In the genomic region with DNA sequence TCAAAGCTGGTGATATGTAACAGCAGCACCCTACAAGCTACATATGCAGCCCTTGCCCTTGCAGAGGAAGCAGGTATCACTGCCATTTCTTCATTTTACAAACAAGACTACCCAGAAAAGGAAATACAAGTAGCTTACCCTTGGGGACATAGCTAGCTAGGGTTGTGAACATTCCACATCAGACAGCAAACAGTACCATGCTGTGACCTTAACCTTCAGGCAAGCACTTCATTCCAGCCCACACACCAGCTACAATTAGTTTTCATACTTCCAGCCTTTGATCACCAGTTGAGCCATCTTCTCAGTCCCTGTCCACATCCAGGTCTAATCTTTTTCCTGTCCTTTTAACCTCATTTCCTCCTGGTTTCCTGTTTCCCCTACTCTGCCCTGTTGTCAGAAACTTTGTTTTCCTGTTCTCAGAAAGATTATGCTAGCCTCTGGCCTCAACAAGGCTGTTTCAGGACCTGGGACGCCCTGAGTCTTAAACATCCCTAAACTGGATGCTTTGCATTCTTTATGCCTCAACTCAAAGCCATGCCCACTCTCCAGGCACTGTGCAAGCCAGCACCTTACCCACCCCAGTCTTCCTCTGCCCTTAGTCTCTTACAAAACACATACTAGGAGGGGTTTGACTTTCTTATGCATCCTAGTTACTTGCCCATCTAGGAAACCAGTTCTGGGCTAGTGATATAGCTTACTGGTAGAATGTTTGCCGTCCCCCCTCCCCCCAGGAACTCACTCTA, we compare ENCODE assay signal across 18 mouse cellular contexts. TPM values are rescaled to one million over a fixed set of nuclear protein-coding genes. Genes with fewer than 3 reads are reported as not detected.
A peak's percentile ranks its signal among the peaks of the same experiment; 100 is the strongest.
DNase-seq lines count a peak whose midpoint lies in the region; ATAC-seq lines count a peak whose summit lies in the region.
"Had no signal": no experiment of that assay in that cellular context is flagged by ENCODE, and none has a peak within 500 bp of the region (broad histone marks: within the 10 kb centered on the region; RNA-seq: fewer than 3 reads in every experiment).

No protein-coding gene starts in this region.

- no peak overlapping the region for H3K4me2 ChIP-seq in lung, embryonic 16.5 days (ENCODE audit: low read depth, low read length)
- H3K4me2 ChIP-seq: limb, embryonic 15.5 days; liver, embryonic 15.5 days had no signal

- H3K27ac ChIP-seq in heart, embryonic 10.5 days: peak overlapping the region; percentile 25; the same call in 1 of the 2 replicates
- H3K27ac ChIP-seq in lung, embryonic 16.5 days (ENCODE audit: low read length): peak overlapping the region; percentile 11; the same call in 1 of the 2 replicates
- peak overlapping the region; percentile 20; the same call in 1 of the 2 replicates for H3K27ac ChIP-seq in embryonic facial prominence, embryonic 10.5 days (replicated peaks)
- H3K27ac ChIP-seq: kidney, postnatal 0 days; layer of hippocampus, adult 2 months; limb, embryonic 15.5 days; liver, embryonic 15.5 days had no signal

- no peaks in the 10 kb centered on the region for H3K36me3 ChIP-seq in heart, embryonic 10.5 days
- no peaks in the 10 kb centered on the region for H3K36me3 ChIP-seq in lung, embryonic 16.5 days (ENCODE audit: control insufficient read depth, insufficient read depth, low read length)
- no peaks in the 10 kb centered on the region for H3K36me3 ChIP-seq in embryonic facial prominence, embryonic 10.5 days (replicated peaks)
- H3K36me3 ChIP-seq: limb, embryonic 15.5 days; liver, embryonic 15.5 days had no signal

- 24% methylated on average over 2 of the region's 2 CpGs for WGBS in heart, embryonic 10.5 days
- 22% methylated on average over 2 of the region's 2 CpGs for WGBS in lung, embryonic 16.5 days
- 34% methylated on average over 2 of the region's 2 CpGs for WGBS in embryonic facial prominence, embryonic 10.5 days

- no peak for DNase-seq in heart, embryonic 10.5 days (ENCODE audit: low spot score)
- DNase-seq in heart, postnatal 10 days: no peak
- DNase-seq in lung, adult 18-20 months: no peak
- no peak for DNase-seq in embryonic facial prominence, embryonic 10.5 days (ENCODE audit: low spot score)
- DNase-seq in naive thymus-derived CD4-positive, alpha-beta T cell, adult 2 months (ENCODE audit: low read depth): peak; percentile 12
- DNase-seq in c-Kit-positive CD71-positive TER-119-positive erythroid progenitor cells, embryonic 14.5 days (ENCODE audit: low spot score): no peak
- DNase-seq: adrenal gland, postnatal 14 days; cerebellum, adult 11-12 months; cerebellum, postnatal 14 days; right cerebral cortex, postnatal 14 days; spleen, adult 18-20 months; thymus, postnatal 4 days had no signal

- peaks cover 15% of the 10 kb centered on the region for H3K4me1 ChIP-seq in heart, embryonic 10.5 days
- H3K4me1 ChIP-seq in lung, embryonic 16.5 days (replicated peaks; ENCODE audit: control insufficient read depth, insufficient read depth, low read length): peaks cover 10% of the 10 kb centered on the region
- H3K4me1 ChIP-seq in embryonic facial prominence, embryonic 10.5 days: peaks cover 29% of the 10 kb centered on the region
- H3K4me1 ChIP-seq: limb, embryonic 15.5 days; liver, embryonic 15.5 days had no signal

- H3K9ac ChIP-seq in lung, embryonic 16.5 days (ENCODE audit: low read length): no peak overlapping the region
- H3K9ac ChIP-seq: limb, embryonic 15.5 days; liver, embryonic 15.5 days had no signal

- H3K9me3 ChIP-seq in heart, embryonic 10.5 days: no peaks in the 10 kb centered on the region
- no peaks in the 10 kb centered on the region for H3K9me3 ChIP-seq in lung, embryonic 16.5 days (ENCODE audit: control insufficient read depth, low read length)
- H3K9me3 ChIP-seq in embryonic facial prominence, embryonic 10.5 days: no peaks in the 10 kb centered on the region
- H3K9me3 ChIP-seq: limb, embryonic 15.5 days; liver, embryonic 15.5 days had no signal

- no peak overlapping the region for H3K4me3 ChIP-seq in heart, embryonic 10.5 days
- no peak overlapping the region for H3K4me3 ChIP-seq in lung, embryonic 16.5 days (ENCODE audit: low read length)
- no peak overlapping the region for H3K4me3 ChIP-seq in embryonic facial prominence, embryonic 10.5 days
- H3K4me3 ChIP-seq: layer of hippocampus, adult 2 months; limb, embryonic 15.5 days; liver, embryonic 15.5 days had no signal

- intact Hi-C loops in heart, postnatal 10 days (cut with DNase I): no loop called here

- no peaks in the 10 kb centered on the region for H3K27me3 ChIP-seq in heart, embryonic 10.5 days (ENCODE audit: insufficient read depth, poor library complexity, severe bottlenecking)
- H3K27me3 ChIP-seq in lung, embryonic 16.5 days (ENCODE audit: control insufficient read depth, insufficient read depth, low read depth, low read length): no peaks in the 10 kb centered on the region
- no peaks in the 10 kb centered on the region for H3K27me3 ChIP-seq in embryonic facial prominence, embryonic 10.5 days (replicated peaks; ENCODE audit: low read depth, poor library complexity, severe bottlenecking)
- H3K27me3 ChIP-seq: limb, embryonic 15.5 days; liver, embryonic 15.5 days had no signal

- ATAC-seq in lung, embryonic 16.5 days (ENCODE audit: low read depth): peak; percentile 80
- ATAC-seq: midbrain, embryonic 16.5 days had no signal

RNA-seq across cellular contexts. Expression of gene Fam84b, which starts 19.9 kb away (rescaled TPM):
- polyA plus RNA-seq in heart, embryonic 10.5 days (2016; fragmentation: Nextera tagmentation; extraction: Ambion mirVana): 12.5 and 12.7 TPM in 2 replicates
- total RNA-seq in heart, postnatal 10 days (2021): 10 to 100 TPM in 1 of 2 experiments, 1 to 10 TPM in 1; 6.7 to 10.5 TPM
- polyA plus RNA-seq in lung, embryonic 16.5 days (2015; fragmentation: Nextera tagmentation; extraction: Ambion mirVana): 33.0 and 36.1 TPM in 2 replicates
- 14.0 and 15.5 TPM in 2 replicates for polyA plus RNA-seq in embryonic facial prominence, embryonic 10.5 days (2016; fragmentation: Nextera tagmentation; extraction: Ambion mirVana)
